Mouse (Mus musculus): ENCODE data around the gene Carmil1. TPM values are rescaled to one million over a fixed set of nuclear protein-coding genes. Genes with fewer than 3 reads are reported as not detected.

Carmil1 gene
- polyA plus RNA-seq, 1 experiment, result 4.5 TPM

DNA sequence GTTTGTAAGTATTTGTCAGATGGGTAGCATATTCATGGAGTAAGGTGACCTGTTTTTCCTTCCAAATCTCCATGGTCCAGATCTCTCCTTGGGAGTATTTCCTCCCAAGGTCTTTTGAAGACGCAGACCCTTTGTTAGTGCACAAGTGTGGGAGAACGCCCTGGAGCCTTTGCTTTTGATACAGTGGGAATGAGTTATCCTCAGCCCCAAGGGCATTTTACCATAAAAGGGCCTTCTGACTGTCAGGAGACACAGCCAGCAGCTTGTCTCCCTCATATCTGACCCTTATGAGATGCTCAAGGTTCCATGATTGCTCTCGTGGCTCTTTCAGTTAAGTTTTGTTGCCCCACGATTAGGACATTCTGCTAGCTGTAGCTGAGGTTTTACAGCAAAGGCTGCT is 24.9 kb upstream of the Carmil1 start:
- no peaks in the 10 kb centered on the region for H3K9me3 ChIP-seq
- H3K36me3 ChIP-seq (replicated peaks; ENCODE audit: low read length), result no peaks in the 10 kb centered on the region
- peaks cover 10% of the 10 kb centered on the region for H3K4me1 ChIP-seq
- TF ChIP-seq FLI1 (IDR thresholded peaks at IDR 0.05; ENCODE audit: low read length), result no peak
- TF ChIP-seq GATA1 (IDR thresholded peaks at IDR 0.05; ENCODE audit: borderline replicate concordance, low read length), result no peak
- H3K4me3 ChIP-seq (replicated peaks), result no peak overlapping the region
- peaks cover 3% of the 10 kb centered on the region for H3K27me3 ChIP-seq (replicated peaks)

DNA sequence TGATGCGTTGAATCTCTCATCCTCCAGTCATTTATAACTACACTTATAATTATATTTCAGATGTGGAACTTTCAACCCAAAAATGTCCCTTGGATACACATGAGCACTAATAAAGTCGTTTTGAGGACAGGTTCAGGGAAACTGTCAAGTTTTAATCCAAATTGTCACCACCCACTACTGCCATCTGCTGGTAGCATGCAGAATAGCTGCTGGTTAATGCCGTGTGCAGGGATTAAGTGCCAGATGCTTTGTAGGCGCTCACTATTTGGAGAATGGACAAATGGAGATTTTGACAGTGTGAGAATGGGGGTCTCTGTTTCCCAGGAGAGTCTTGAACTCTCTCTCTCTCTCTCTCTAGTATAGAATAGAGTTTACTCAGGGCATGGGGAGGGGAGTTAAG is 16.7 kb upstream of the Carmil1 start:
- TF ChIP-seq FLI1 (IDR thresholded peaks at IDR 0.05; ENCODE audit: low read length), result no peak
- no peak for TF ChIP-seq GATA1 (IDR thresholded peaks at IDR 0.05; ENCODE audit: borderline replicate concordance, low read length)
- Histone ChIP-seq H3K27me3 (replicated peaks) (peaks cover 36% of the 10 kb centered on the region), H3K36me3 (replicated peaks; ENCODE audit: low read length) (no peaks in the 10 kb centered on the region), H3K4me1 (no peaks in the 10 kb centered on the region), H3K9me3 (peaks cover 3% of the 10 kb centered on the region; the same call in 1 of the 2 replicates), H3K4me3 (replicated peaks) (no peak overlapping the region)

DNA sequence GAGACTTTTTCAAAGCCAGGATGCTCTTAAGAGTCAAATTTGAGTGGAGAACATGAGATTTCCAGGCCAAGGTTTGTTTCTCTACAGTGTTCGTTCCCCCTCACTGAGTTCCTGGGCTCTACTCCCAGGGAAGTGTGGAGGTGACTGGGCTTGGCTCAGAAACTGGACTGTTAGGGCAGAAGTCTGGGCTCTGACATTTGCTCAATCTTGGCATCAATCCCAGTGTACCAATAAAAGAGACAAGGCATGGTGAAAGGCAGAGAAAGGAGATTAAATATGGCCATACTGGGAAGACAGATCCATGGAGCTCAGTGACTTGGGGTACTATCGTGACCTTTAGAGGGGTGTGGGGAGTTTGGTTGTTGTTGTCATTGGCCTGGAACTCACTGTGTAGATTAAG is 6.8 kb upstream of the Carmil1 start:
- Histone ChIP-seq H3K27me3 (replicated peaks) (peaks cover 58% of the 10 kb centered on the region), H3K9me3 (peaks cover 33% of the 10 kb centered on the region), H3K36me3 (replicated peaks; ENCODE audit: low read length) (no peaks in the 10 kb centered on the region), H3K4me3 (replicated peaks) (no peak overlapping the region), H3K4me1 (no peaks in the 10 kb centered on the region)
- TF ChIP-seq GATA1 (IDR thresholded peaks at IDR 0.05; ENCODE audit: borderline replicate concordance, low read length), result no peak
- TF ChIP-seq FLI1 (IDR thresholded peaks at IDR 0.05; ENCODE audit: low read length), result no peak

DNA sequence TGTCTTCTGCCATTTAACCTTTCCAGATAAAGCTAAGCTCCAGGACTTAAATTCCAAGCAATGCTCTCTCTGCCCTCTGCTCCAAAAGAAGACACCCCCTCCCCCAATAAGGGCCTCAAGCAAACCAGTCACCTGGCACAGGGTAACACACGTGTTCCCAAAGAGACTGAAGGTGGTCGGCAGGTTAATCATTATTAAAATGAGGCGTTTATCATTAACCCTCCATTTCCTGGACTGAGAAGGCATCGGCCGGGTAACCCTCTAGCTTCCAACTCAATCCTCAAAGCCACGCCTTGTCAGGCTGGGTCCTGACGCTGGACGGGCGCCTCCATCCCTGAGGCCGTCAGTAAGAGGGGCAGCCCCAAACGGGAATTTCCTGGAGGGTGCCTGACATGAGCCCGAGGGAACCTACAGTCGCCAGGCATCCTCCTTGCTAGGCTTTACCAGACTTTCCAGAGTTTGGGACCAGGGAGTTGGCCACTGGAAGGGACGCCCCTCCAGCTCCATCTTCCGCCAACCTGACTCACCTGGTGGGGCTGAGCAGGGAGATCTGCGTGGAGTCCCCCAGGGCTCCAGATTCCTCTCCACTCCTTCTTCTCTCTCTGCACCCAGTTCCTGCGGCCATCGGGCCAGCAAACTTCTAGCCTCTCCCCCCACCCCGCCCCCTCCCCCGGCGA is 695 bp downstream of the Carmil1 start:
- peak overlapping the region; percentile 93 for H3K4me3 ChIP-seq (replicated peaks)
- TF ChIP-seq FLI1 (IDR thresholded peaks at IDR 0.05; ENCODE audit: low read length), result no peak
- no peak for TF ChIP-seq GATA1 (IDR thresholded peaks at IDR 0.05; ENCODE audit: borderline replicate concordance, low read length)
- H3K27me3 ChIP-seq (replicated peaks), result peaks cover 62% of the 10 kb centered on the region

DNA sequence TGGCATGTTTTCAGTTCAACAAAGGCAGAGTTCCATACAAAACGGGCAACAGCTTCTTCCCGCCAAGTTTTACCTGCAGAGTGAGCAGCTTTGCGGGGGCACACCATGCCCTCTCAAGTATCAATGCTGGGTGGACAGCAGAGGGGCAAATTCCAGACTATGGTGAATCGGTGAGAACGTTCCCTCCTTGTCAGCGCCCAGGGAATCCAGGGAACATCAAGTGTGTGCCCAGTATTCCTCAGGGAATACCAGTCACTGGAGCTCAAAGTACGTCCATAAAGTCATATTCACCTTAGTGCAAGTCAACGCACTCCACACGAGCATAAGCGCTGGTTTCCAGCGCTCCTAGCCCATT is 1.2 kb downstream of the Carmil1 start:
- H3K36me3 ChIP-seq (replicated peaks; ENCODE audit: low read length), result no peaks in the 10 kb centered on the region
- TF ChIP-seq FLI1 (IDR thresholded peaks at IDR 0.05; ENCODE audit: low read length), result no peak
- TF ChIP-seq GATA1 (IDR thresholded peaks at IDR 0.05; ENCODE audit: borderline replicate concordance, low read length), result no peak
- peaks cover 61% of the 10 kb centered on the region for H3K27me3 ChIP-seq (replicated peaks)
- peaks cover 37% of the 10 kb centered on the region for H3K4me1 ChIP-seq
- peaks cover 3% of the 10 kb centered on the region; the same call in 1 of the 2 replicates for H3K9me3 ChIP-seq
- H3K4me3 ChIP-seq (replicated peaks), result no peak overlapping the region

More for the DNA sequence above, 695 bp downstream of the Carmil1 start:
- Histone ChIP-seq H3K4me1 (peaks cover 37% of the 10 kb centered on the region), H3K36me3 (replicated peaks; ENCODE audit: low read length) (no peaks in the 10 kb centered on the region), H3K9me3 (peaks cover 5% of the 10 kb centered on the region)

DNA sequence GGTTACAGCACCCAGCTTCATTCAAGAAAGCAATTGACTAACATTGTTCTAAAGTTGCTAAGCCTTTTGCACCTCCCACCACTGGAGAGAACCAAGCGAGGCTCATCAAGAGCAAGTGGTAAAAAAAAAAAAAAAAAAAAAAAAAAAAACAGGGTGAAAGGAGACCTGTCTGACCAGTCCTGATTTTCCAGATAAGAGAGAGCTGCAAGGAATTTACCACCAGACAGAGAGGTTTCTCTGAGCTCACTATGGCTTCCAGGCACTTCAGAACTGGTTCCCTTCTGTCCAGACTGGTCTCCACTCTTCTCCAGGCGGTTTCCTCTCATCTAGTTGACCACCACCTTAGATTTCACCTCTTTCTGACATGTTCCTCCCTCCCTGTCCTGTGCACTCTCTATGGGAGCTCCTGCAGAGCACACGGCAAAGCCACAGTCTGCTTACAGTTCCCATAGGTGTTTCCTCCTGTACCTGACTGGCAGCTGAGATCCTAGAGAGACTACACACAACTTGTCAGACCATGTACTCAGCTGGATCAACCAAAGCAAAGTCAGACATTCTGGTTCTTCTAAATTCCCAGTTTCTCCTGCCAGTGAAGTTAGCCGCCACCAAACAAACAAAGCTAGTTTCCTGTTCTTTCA is 7.7 kb downstream of the Carmil1 start:
- peaks cover 30% of the 10 kb centered on the region for H3K27me3 ChIP-seq (replicated peaks)
- no peak overlapping the region for H3K4me3 ChIP-seq (replicated peaks)
- TF ChIP-seq GATA1 (IDR thresholded peaks at IDR 0.05; ENCODE audit: borderline replicate concordance, low read length) (no peak), FLI1 (IDR thresholded peaks at IDR 0.05; ENCODE audit: low read length) (no peak; the same call in 1 of the 2 replicates)
- no peaks in the 10 kb centered on the region for H3K36me3 ChIP-seq (replicated peaks; ENCODE audit: low read length)
- peaks cover 4% of the 10 kb centered on the region for H3K4me1 ChIP-seq
- no peaks in the 10 kb centered on the region for H3K9me3 ChIP-seq

DNA sequence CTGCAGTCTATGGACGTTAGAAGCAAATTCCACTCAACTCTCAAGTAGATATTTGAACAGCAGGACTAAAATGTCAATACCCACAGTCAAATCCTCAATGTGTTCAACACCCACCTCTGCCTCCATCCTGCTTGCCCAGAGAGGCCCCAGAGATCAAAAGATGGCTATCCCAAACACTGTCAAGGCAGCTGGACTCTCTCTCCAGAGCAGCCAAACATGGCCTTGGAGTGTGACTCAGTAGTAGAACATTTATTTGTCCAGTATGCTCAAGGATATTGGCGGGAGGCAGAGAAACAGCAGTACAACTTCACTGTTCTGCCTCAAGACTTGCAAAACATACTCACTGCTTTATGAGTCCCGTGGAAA is 11.5 kb downstream of the Carmil1 start:
- H3K9me3 ChIP-seq, result no peaks in the 10 kb centered on the region
- H3K4me3 ChIP-seq (replicated peaks), result no peak overlapping the region
- H3K36me3 ChIP-seq (replicated peaks; ENCODE audit: low read length), result no peaks in the 10 kb centered on the region
- peaks cover 15% of the 10 kb centered on the region for H3K27me3 ChIP-seq (replicated peaks)
- TF ChIP-seq FLI1 (IDR thresholded peaks at IDR 0.05; ENCODE audit: low read length) (no peak), GATA1 (IDR thresholded peaks at IDR 0.05; ENCODE audit: borderline replicate concordance, low read length) (no peak)
- H3K4me1 ChIP-seq, result peaks cover 22% of the 10 kb centered on the region

DNA sequence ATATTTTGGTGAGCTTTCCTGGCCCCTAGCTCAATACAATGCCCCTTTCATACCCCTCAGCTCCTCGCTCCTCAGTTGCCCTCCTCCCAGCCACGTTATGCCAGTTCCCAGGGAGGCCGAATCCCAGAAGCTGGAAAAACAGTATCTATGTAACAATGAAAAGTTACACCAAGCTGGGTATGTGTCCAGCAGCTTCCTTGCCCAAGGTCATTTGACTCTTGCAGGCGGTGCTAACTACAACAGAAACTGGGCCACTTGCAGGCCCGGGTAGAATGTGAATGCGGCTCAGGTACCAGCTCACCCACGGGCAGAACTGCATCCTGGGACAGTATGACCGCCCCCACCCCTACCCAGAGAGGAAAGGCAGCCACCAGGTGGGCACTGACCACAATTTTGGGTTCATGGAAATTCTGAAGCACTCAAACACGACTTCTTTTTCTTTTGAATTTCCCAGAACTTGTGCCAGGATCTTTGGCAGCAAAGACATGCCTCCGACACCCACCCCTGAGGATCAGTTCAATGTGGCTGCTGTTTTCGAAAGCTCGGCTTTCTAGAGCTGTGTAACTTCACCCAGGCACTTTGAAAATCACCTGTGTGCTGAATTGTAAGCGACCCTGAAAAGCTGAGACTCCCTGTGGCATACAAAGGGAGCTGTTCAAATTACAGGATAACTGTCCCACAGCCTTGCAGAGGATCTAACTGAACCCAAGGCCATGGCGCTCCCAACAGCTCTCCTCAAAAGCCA is 12.1 kb downstream of the Carmil1 start:
- Histone ChIP-seq H3K4me1 (peaks cover 24% of the 10 kb centered on the region), H3K27me3 (replicated peaks) (peaks cover 18% of the 10 kb centered on the region), H3K36me3 (replicated peaks; ENCODE audit: low read length) (no peaks in the 10 kb centered on the region), H3K9me3 (no peaks in the 10 kb centered on the region), H3K4me3 (replicated peaks) (no peak overlapping the region)
- no peak for TF ChIP-seq FLI1 (IDR thresholded peaks at IDR 0.05; ENCODE audit: low read length)
- TF ChIP-seq GATA1 (IDR thresholded peaks at IDR 0.05; ENCODE audit: borderline replicate concordance, low read length), result no peak

DNA sequence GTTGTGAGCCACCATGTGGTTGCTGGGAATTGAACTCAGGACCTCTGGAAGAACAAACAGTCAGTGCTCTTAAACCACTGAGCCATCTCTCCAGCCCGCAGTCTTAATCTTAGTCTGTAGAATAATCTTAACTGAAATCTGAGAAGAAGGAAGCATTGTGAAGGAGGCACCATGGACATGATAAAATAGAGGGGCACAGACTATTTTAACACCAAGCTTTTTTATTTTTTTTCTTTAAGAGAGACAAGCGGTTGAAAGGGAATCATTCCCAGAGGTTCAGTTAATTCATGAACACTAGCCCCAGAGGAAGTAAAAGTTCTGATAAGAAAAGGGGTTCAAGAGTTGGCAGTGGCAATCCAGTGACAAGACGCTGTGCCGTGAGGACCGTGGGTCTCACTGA is 15.8 kb downstream of the Carmil1 start:
- no peak for TF ChIP-seq GATA1 (IDR thresholded peaks at IDR 0.05; ENCODE audit: borderline replicate concordance, low read length)
- no peak for TF ChIP-seq FLI1 (IDR thresholded peaks at IDR 0.05; ENCODE audit: low read length)
- peaks cover 24% of the 10 kb centered on the region for H3K4me1 ChIP-seq
- H3K36me3 ChIP-seq (replicated peaks; ENCODE audit: low read length), result no peaks in the 10 kb centered on the region
- no peak overlapping the region for H3K4me3 ChIP-seq (replicated peaks)
- H3K27me3 ChIP-seq (replicated peaks), result peaks cover 19% of the 10 kb centered on the region
- H3K9me3 ChIP-seq, result no peaks in the 10 kb centered on the region

DNA sequence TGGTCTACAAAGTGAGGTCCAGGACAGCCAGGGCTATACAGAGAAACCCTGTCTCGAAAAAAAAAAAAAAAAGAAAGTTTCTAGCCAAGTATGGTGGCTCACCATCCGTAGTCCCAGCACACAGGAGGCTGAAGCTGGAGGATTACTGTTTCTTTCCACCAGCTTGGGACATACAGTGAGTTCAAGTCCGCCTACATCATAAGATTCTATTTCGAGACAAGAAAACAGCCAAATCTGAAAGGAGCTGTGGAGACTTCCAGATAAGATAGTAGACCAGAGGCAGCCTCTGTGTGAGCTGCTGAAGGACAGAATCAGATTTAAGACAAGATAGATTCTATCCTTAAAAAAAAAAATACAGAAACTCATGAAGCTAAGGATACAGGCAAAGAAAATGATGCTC is 17.0 kb downstream of the Carmil1 start:
- H3K36me3 ChIP-seq (replicated peaks; ENCODE audit: low read length), result no peaks in the 10 kb centered on the region
- TF ChIP-seq GATA1 (IDR thresholded peaks at IDR 0.05; ENCODE audit: borderline replicate concordance, low read length) (no peak), FLI1 (IDR thresholded peaks at IDR 0.05; ENCODE audit: low read length) (no peak)
- peaks cover 19% of the 10 kb centered on the region for H3K27me3 ChIP-seq (replicated peaks)
- peaks cover 24% of the 10 kb centered on the region for H3K4me1 ChIP-seq
- no peaks in the 10 kb centered on the region for H3K9me3 ChIP-seq
- no peak overlapping the region for H3K4me3 ChIP-seq (replicated peaks)
